Mouse (Mus musculus) heart, postnatal 4 days (tissue): ENCODE measurements around the gene Usp3. TPM values are rescaled to one million over a fixed set of nuclear protein-coding genes. Genes with fewer than 3 reads are reported as not detected.

ENCODE experiments used
- DNase-seq: peaks from one replicate; pipeline ENCODE4 v3.0.0; 2021
- total RNA-seq, 2 experiments: library from RNA; stranded (reverse); gene quantifications; 2 replicates each; pipeline ENCODE4 v1.2.3; 2021

Gene Usp3
- total RNA-seq, 2 experiments from 2014 or later = 45.8 to 48.5 TPM

- no peak for DNase-seq
These were observed 84.0 kb downstream of the Usp3 start for GRCm38 (mm10) chr9:66508890-66509399.

- DNase-seq = no peak
These were observed 85.3 kb downstream of the Usp3 start for GRCm38 (mm10) chr9:66507684-66508083.

- no peak for DNase-seq
These were observed 86.5 kb downstream of the Usp3 start for GRCm38 (mm10) chr9:66506424-66506823.

- no peak for DNase-seq
These were observed 86.9 kb downstream of the Usp3 start for GRCm38 (mm10) chr9:66506011-66506410.

DNA sequence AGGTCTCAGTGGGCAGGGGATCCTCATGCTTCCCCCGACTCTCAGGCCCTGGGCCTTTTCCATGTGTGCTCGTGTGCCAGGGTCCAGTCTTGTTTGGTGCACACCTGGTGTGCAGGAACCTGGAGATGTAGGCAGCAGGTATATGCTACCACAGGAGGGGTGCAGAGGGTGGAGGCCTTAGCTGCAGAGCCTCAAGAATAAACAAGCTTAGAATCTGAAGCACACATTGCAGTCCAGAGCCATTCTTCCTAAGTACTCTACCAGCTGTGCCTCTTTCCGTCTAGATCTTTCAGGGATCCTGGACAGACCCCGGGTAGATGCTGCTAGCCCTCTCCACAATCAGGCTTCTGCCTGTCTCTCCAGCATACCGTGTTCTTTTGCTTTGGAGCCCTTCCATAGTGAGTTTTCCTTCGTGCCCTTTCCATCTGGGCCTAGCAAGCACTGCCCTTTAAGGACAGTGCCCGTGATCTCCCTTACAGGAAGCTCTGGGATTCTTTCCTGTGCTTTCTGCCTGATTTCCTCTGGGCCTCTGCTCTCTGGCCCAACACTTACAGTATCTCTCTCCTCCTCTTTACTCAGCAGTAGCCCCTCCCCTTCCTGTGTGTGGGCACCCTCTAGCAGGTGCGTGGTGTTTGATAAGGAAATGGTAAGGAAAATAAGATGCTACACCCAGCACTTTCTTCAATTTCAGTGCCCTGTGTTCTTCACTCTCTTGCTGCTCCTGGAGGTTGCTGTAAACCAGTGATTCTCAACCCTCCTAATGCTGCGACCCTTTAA, 87.6 kb downstream of the Usp3 start:
- DNase-seq = no peak

- DNase-seq = no peak
These were observed 88.4 kb downstream of the Usp3 start for GRCm38 (mm10) chr9:66504518-66504917.

- no peak for DNase-seq
These were observed 89.0 kb downstream of the Usp3 start for GRCm38 (mm10) chr9:66503879-66504411.

GRCm38 (mm10) chr9:66501248-66501647, 91.7 kb downstream of the Usp3 start:
- DNase-seq = no peak

DNA sequence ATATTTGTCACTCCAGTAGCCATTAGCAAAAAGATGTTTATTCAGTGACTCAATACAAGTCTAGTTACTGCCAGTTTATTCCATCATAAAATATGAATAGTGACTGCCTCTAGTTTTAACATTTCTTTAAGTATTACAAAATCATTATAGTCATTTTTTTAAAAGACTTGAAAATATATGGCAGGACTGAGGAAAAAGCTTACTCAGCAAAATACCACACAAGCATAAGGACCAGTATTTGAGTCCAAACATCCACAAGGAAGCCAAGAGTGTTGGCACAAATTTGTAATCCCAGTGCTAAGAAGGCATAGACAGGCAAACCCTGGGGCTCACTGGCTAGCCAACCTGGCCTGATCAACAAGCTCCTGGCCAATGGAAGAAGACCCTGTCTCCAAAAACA, 99.0 kb downstream of the Usp3 start:
- DNase-seq = no peak

- no peak for DNase-seq
These were observed 100.6 kb downstream of the Usp3 start for GRCm38 (mm10) chr9:66492361-66492760.

DNA sequence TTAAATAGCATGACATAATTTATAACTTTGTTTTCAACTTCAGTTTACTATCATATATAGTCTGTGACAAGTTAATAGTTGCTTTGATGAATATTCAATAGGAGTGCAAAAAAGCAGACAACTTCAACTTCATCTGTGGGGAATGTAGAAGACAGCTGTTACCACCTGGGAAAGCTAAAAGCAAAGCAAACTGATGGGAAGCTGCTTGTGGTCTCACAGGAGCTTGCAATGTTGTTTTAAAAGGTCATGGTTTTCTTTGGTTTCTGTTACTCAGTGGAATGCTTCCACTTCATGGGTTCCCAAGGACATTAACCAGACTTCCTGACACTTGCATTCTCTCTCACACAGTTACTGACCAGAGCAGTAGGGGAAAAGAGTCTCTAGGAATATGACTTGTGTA, 104.2 kb downstream of the Usp3 start:
- DNase-seq = no peak

- no peak for DNase-seq
These were observed 109.5 kb downstream of the Usp3 start for GRCm38 (mm10) chr9:66483429-66483828.

- no peak for DNase-seq
These were observed 115.2 kb downstream of the Usp3 start for GRCm38 (mm10) chr9:66477785-66478184.

- DNase-seq = peak; percentile 31
These were observed 127.9 kb downstream of the Usp3 start for GRCm38 (mm10) chr9:66465087-66465486.

Other genes with a start within 250 kb of the Usp3 start
- gene Herc1, start 242.7 kb downstream of the Usp3 start, total RNA-seq = 10 to 100 TPM; 48.0 to 48.5 TPM
- 10 to 100 TPM; 84.3 to 92.5 TPM for gene Fbxl22, start 78.5 kb downstream of the Usp3 start, total RNA-seq
- under 1 TPM; 0.19 to 0.20 TPM for gene Car12, start 120.5 kb upstream of the Usp3 start, total RNA-seq
- gene Aph1b, start 202.3 kb upstream of the Usp3 start, total RNA-seq = 1 to 10 TPM; 6.1 to 6.2 TPM
- gene Gm10647, start 203.9 kb upstream of the Usp3 start, total RNA-seq = under 1 TPM; 0.20 to 0.38 TPM
- 1 to 10 TPM; 1.2 to 1.8 TPM for gene Aph1c, start 241.6 kb upstream of the Usp3 start, total RNA-seq